Mouse (Mus musculus) bone marrow, adult 2 months (tissue): ENCODE data around the gene Rras2.

Experiments
- CTCF ChIP-seq: fragments of 200-500 bp; IDR thresholded peaks from 2 replicates; pipeline ENCODE4 v1.5.1; 2011; ENCODE audit warnings: low read length, control low read depth; ENCODE audit not compliant: control insufficient read depth, insufficient read depth
- POLR2A ChIP-seq: fragments of 200-500 bp; IDR thresholded peaks from 2 replicates; pipeline ENCODE4 v1.6.1; 2011; ENCODE audit warnings: low read depth, mild to moderate bottlenecking, control low read depth, low read length, borderline replicate concordance; ENCODE audit not compliant: control insufficient read depth

DNA sequence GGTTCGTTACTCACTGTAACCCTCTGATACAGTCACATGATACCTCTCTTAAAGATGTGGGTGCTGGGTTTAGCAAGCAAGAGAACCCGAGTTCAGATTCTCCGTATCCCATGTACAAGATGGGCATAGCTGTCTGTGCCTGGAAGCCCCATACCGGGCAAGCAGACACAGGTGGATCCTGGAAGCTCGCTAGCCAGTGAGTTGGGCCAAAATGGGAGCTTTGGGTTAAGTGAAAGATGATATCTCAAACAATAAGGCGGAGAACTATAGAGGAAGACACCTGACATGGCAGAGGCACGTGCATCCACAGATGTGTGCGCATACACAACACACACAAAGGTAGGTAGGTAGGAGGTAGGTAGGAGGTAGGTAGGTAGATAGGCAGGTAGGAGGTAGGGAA lies 90.7 kb downstream of the Rras2 start:
- no peak for TF ChIP-seq POLR2A
- no peak for TF ChIP-seq CTCF
